Comparison of ENCODE assay signal across 8 mouse cellular contexts in genomic region chr6:117861848-117862247, GRCm38 (mm10). TPM values are rescaled to one million over a fixed set of nuclear protein-coding genes. Genes with fewer than 3 reads are reported as not detected.
DNase-seq lines count a peak whose midpoint lies in the region; ATAC-seq and TF ChIP-seq lines count a peak whose summit lies in the region.

TSS of gene Zfp239 (plus strand) at chr6:117862100.

- peak within 1 kb of the TSS; percentile 98 for H3K4me2 ChIP-seq in neural tube, embryonic 11.5 days (ENCODE audit: low read depth)
- H3K4me2 ChIP-seq in kidney, postnatal 0 days (ENCODE audit: low read length): peak within 1 kb of the TSS; percentile 82
- peak within 1 kb of the TSS; percentile 93 for H3K4me2 ChIP-seq in midbrain, embryonic 14.5 days (ENCODE audit: low read length)

- H3K9me3 ChIP-seq in neural tube, embryonic 11.5 days (ENCODE audit: control insufficient read depth, low read length): no peaks in the 10 kb centered on the region
- no peaks in the 10 kb centered on the region for H3K9me3 ChIP-seq in kidney, postnatal 0 days (replicated peaks; ENCODE audit: low read length)
- H3K9me3 ChIP-seq in midbrain, embryonic 14.5 days (ENCODE audit: control insufficient read depth, low read length): no peaks in the 10 kb centered on the region

- DNase-seq in adrenal gland, adult 2 months: peak; percentile 46
- no peak for DNase-seq in adrenal gland, postnatal 4 days (ENCODE audit: low spot score in 2 of 2)
- DNase-seq in neural tube, embryonic 11.5 days (ENCODE audit: low spot score): no peak
- no peak for DNase-seq in neural tube, embryonic 10.5 days (ENCODE audit: extremely low spot score, low spot score)
- DNase-seq in kidney, postnatal 0 days (ENCODE audit: low spot score): no peak
- DNase-seq in midbrain, embryonic 14.5 days: no peak
- no peak for DNase-seq in cerebellum, adult 8-10 months

- no peaks in the 10 kb centered on the region for H3K36me3 ChIP-seq in neural tube, embryonic 11.5 days (ENCODE audit: control insufficient read depth, insufficient read depth, low read length)
- H3K36me3 ChIP-seq in kidney, postnatal 0 days (ENCODE audit: insufficient read depth, low read length): no peaks in the 10 kb centered on the region
- no peaks in the 10 kb centered on the region for H3K36me3 ChIP-seq in midbrain, embryonic 14.5 days (ENCODE audit: control insufficient read depth, insufficient read depth, low read length)

- peak within 1 kb of the TSS; percentile 75 for H3K4me3 ChIP-seq in neural tube, embryonic 11.5 days (ENCODE audit: low read depth, low read length)
- H3K4me3 ChIP-seq in kidney, postnatal 0 days (replicated peaks; ENCODE audit: low read depth, low read length): peak within 1 kb of the TSS; percentile 60
- peak within 1 kb of the TSS; percentile 80 for H3K4me3 ChIP-seq in midbrain, embryonic 14.5 days (replicated peaks; ENCODE audit: low read depth, low read length)

- no peak for ATAC-seq in neural tube, embryonic 11.5 days (ENCODE audit: insufficient read depth, low FRiP score, low TSS enrichment)
- ATAC-seq in kidney, postnatal 0 days (replicated peaks; ENCODE audit: low FRiP score, low read depth): no peak
- no peak for ATAC-seq in midbrain, embryonic 14.5 days (ENCODE audit: low FRiP score, low TSS enrichment)
- ATAC-seq in megakaryocyte progenitor cell, adult 5-6 weeks (replicated peaks; ENCODE audit: poor library complexity): no peak

- H3K9ac ChIP-seq in neural tube, embryonic 11.5 days (ENCODE audit: low read length): peak within 1 kb of the TSS; percentile 81
- H3K9ac ChIP-seq in kidney, postnatal 0 days (ENCODE audit: low read depth, low read length): peak within 1 kb of the TSS; percentile 65
- peak within 1 kb of the TSS; percentile 84 for H3K9ac ChIP-seq in midbrain, embryonic 14.5 days (replicated peaks; ENCODE audit: low read length)

- 71% methylated on average over 6 of the region's 6 CpGs for WGBS in neural tube, embryonic 11.5 days
- WGBS in kidney, postnatal 0 days: 68% methylated on average over 6 of the region's 6 CpGs
- WGBS in midbrain, embryonic 14.5 days: 73% methylated on average over 6 of the region's 6 CpGs

- H3K4me1 ChIP-seq in neural tube, embryonic 11.5 days (ENCODE audit: control insufficient read depth, insufficient read depth, low read length): 0 out of 2 replicates have a peak, but pooled peaks cover 2% of the 10 kb centered on the region
- H3K4me1 ChIP-seq in kidney, postnatal 0 days (replicated peaks; ENCODE audit: insufficient read depth, low read length): 0 out of 2 replicates have a peak, but pooled peaks cover 2% of the 10 kb centered on the region
- H3K4me1 ChIP-seq in midbrain, embryonic 14.5 days (ENCODE audit: control insufficient read depth, insufficient read depth, low read length): peaks cover 7% of the 10 kb centered on the region

- no peaks in the 10 kb centered on the region for H3K27me3 ChIP-seq in neural tube, embryonic 11.5 days (ENCODE audit: control insufficient read depth, insufficient read depth, low read length)
- no peaks in the 10 kb centered on the region for H3K27me3 ChIP-seq in kidney, postnatal 0 days (ENCODE audit: insufficient read depth, low read length)
- H3K27me3 ChIP-seq in midbrain, embryonic 14.5 days (ENCODE audit: control insufficient read depth, insufficient read depth, low read length): no peaks in the 10 kb centered on the region

- no peak within 1 kb of the TSS for H3K27ac ChIP-seq in neural tube, embryonic 11.5 days (ENCODE audit: low read depth, low read length)
- H3K27ac ChIP-seq in kidney, postnatal 0 days: no peak within 1 kb of the TSS
- H3K27ac ChIP-seq in midbrain, embryonic 14.5 days (replicated peaks; ENCODE audit: low read depth, low read length): no peak within 1 kb of the TSS

- TF ChIP-seq CTCF in kidney, postnatal 0 days (IDR thresholded peaks at IDR 0.05; ENCODE audit: low read depth): no peak

RNA-seq across cellular contexts. Expression of gene Zfp239, which starts in this region (rescaled TPM):
- 1 to 10 TPM; 1.8 to 3.1 TPM for total RNA-seq in adrenal gland, adult 2 months (2021)
- 0.61 and 0.83 TPM in 2 replicates for polyA plus RNA-seq in adrenal gland, adult 2 months (2012; rRNA removed)
- 1 to 10 TPM; 4.9 to 5.7 TPM for total RNA-seq in adrenal gland, postnatal 4 days (2021)
- polyA plus RNA-seq in neural tube, embryonic 11.5 days (2014; fragmentation: Nextera tagmentation; extraction: Ambion mirVana): 9.6 and 10.8 TPM in 2 replicates
- 9.0 and 11.0 TPM in 2 replicates for polyA plus RNA-seq in kidney, postnatal 0 days (2015; fragmentation: Nextera tagmentation; extraction: Ambion mirVana)
- polyA plus RNA-seq in midbrain, embryonic 14.5 days (2014; fragmentation: Nextera tagmentation; extraction: Ambion mirVana): 10.1 and 13.2 TPM in 2 replicates
- total RNA-seq in megakaryocyte progenitor cell, adult 5-6 weeks (2015): 4.2 and 4.7 TPM in 2 replicates
- 2.0 and 3.3 TPM in 2 replicates for total RNA-seq in megakaryocyte progenitor cell, adult 5-6 weeks (2017)
